Mouse (Mus musculus): ENCODE measurements around the gene Plppr5. TPM values are rescaled to one million over a fixed set of nuclear protein-coding genes. Genes with fewer than 3 reads are reported as not detected.

Gene Plppr5
- polyA plus RNA-seq, 1 experiment from 2014 or later = 4.6 TPM

Other genes with a start within 250 kb of the Plppr5 start
- 0.60 and 0.70 TPM in 2 replicates for gene Plppr4, start 214.0 kb upstream of the Plppr5 start, polyA plus RNA-seq (2014; fragmentation: Nextera tagmentation; extraction: Ambion mirVana)

Measured in heart, embryonic 11.5 days (tissue).